Mouse (Mus musculus) MEL (cell line): Measurements from ENCODE around the gene Tjp2.

Source experiments
- MAX ChIP-seq: IDR thresholded peaks from 2 replicates; pipeline ENCODE4 v1.6.1; 2011; ENCODE audit warnings: low read length, improper control_type of control experiment
- NELFE ChIP-seq: IDR thresholded peaks from 2 replicates; pipeline ENCODE4 v1.6.1; 2011; ENCODE audit warnings: low read depth, low read length, improper control_type of control experiment
- NRF1 ChIP-seq: IDR thresholded peaks from 2 replicates; pipeline ENCODE4 v1.6.1; 2014; ENCODE audit warnings: low read depth, mild to moderate bottlenecking, inconsistent platforms, low read length, improper control_type of control experiment, moderate library complexity; ENCODE audit not compliant: poor library complexity, insufficient read depth, severe bottlenecking
- SMC3 ChIP-seq: IDR thresholded peaks from 2 replicates; pipeline ENCODE4 v1.6.1; 2011; ENCODE audit warnings: low read depth, low read length, improper control_type of control experiment
- TBP ChIP-seq: IDR thresholded peaks from 2 replicates; pipeline ENCODE4 v1.8.0; 2011; ENCODE audit warnings: low read depth, low read length, improper control_type of control experiment
- UBTF ChIP-seq: IDR thresholded peaks from 2 replicates; pipeline ENCODE4 v1.6.1; 2012; ENCODE audit warnings: low read depth, mild to moderate bottlenecking, inconsistent platforms, low read length, improper control_type of control experiment, moderate library complexity, borderline replicate concordance; ENCODE audit not compliant: insufficient read depth
- ZC3H11A ChIP-seq: IDR thresholded peaks from 2 replicates; pipeline ENCODE4 v1.6.1; 2012; ENCODE audit warnings: low read depth, mild to moderate bottlenecking, inconsistent platforms, low read length, improper control_type of control experiment
- ZKSCAN1 ChIP-seq: IDR thresholded peaks from 2 replicates; pipeline ENCODE4 v1.6.1; 2012; ENCODE audit warnings: low read depth, mild to moderate bottlenecking, inconsistent platforms, low read length, improper control_type of control experiment, moderate library complexity

- no peak for TF ChIP-seq MAX
- TF ChIP-seq NRF1: no peak
- no peak for TF ChIP-seq ZKSCAN1
- TF ChIP-seq ZC3H11A: no peak
- TF ChIP-seq TBP: no peak
- no peak for TF ChIP-seq SMC3
- TF ChIP-seq UBTF: no peak
- no peak for TF ChIP-seq NELFE
These were observed 29.6 kb downstream of the Tjp2 start for GRCm38 (mm10) chr19:24195224-24195623.
